Mouse (Mus musculus) CH12.LX (cell line): ENCODE measurements around the gene Krt16.
A peak's percentile ranks its signal among the peaks of the same experiment; 100 is the strongest.

Experiments used
- CTCF ChIP-seq, 2 experiments: IDR thresholded peaks in 1 of 2; conservative IDR thresholded peaks in 1 of 2; 2 replicates each; pipeline ENCODE4 v1.5.1; 2011 to 2012; ENCODE audit warnings: low read depth in 2 of 2, low read length in 2 of 2, improper control_type of control experiment in 1 of 2, inconsistent platforms in 1 of 2, mild to moderate bottlenecking in 1 of 2, moderate library complexity in 1 of 2
- EP300 ChIP-seq: IDR thresholded peaks from 2 replicates; pipeline ENCODE4 v1.6.1; 2011; ENCODE audit warnings: low read length, improper control_type of control experiment
- JUND ChIP-seq: conservative IDR thresholded peaks from 2 replicates; pipeline ENCODE4 v1.6.1; 2011; ENCODE audit warnings: low read depth, low read length, improper control_type of control experiment
- MAZ ChIP-seq: IDR thresholded peaks from 2 replicates; pipeline ENCODE4 v1.6.1; 2012; ENCODE audit warnings: low read depth, mild to moderate bottlenecking, inconsistent platforms, low read length, improper control_type of control experiment, moderate library complexity
- MXI1 ChIP-seq: IDR thresholded peaks from 2 replicates; pipeline ENCODE4 v1.6.1; 2011; ENCODE audit warnings: mild to moderate bottlenecking, low read depth, low read length, improper control_type of control experiment
- MYC ChIP-seq: IDR thresholded peaks from 2 replicates; pipeline ENCODE4 v1.6.1; 2011; ENCODE audit warnings: low read depth, mild to moderate bottlenecking, improper control_type of control experiment, low read length
- POLR2A ChIP-seq: IDR thresholded peaks from 2 replicates; pipeline ENCODE4 v1.6.1; 2011; ENCODE audit warnings: low read depth, mild to moderate bottlenecking, improper control_type of control experiment, low read length
- ZC3H11A ChIP-seq: IDR thresholded peaks from 2 replicates; pipeline ENCODE4 v1.6.1; 2012; ENCODE audit warnings: low read depth, mild to moderate bottlenecking, inconsistent platforms, low read length, improper control_type of control experiment
- ZNF384 ChIP-seq: IDR thresholded peaks from 2 replicates; pipeline ENCODE4 v1.6.1; 2012; ENCODE audit warnings: low read depth, low read length, improper control_type of control experiment, inconsistent platforms

- TF ChIP-seq POLR2A, result no peak
- TF ChIP-seq JUND, result no peak
- no peak for TF ChIP-seq ZC3H11A
- TF ChIP-seq MYC, result no peak
- no peak for TF ChIP-seq MAZ
- TF ChIP-seq CTCF (conservative IDR thresholded peaks at IDR 0.05 in 1 of 2, IDR thresholded peaks at IDR 0.05 in 1 of 2; ENCODE audit: low read depth in 2 of 2, low read length in 2 of 2), result peak; percentile 90 to 97
- no peak for TF ChIP-seq EP300
- no peak for TF ChIP-seq ZNF384
- TF ChIP-seq MXI1, result no peak
Observed at GRCm38 (mm10) chr11:100282549-100282948, 33.8 kb upstream of the Krt16 start.
